Mouse (Mus musculus): ENCODE measurements around the gene Car6. TPM values are rescaled to one million over a fixed set of nuclear protein-coding genes. Genes with fewer than 3 reads are reported as not detected.

The Car6 gene
- polyA plus RNA-seq, 1 experiment from 2014 or later: not detected

DNA sequence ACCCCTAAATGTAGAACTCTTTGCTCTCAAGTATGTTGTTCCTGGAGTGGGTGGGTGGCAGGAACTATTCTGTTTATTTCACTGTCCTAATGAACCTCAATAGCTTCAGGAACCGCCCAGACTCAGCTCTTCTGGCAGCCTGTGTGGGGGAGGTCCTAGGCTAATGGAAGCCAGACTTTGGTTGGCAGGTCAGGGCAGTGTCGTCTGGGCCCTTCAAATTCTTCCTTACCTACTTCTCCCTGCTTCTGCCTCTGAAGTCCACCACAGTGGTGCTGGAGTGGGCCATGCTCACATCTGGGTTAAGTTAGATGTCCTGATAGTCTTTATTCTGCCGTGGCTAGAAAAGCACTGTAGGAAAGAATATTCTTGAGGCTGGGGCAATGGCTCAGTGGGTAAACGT is 23.0 kb downstream of the Car6 start:
- H3K36me3 ChIP-seq (replicated peaks; ENCODE audit: insufficient read depth, low read length): no peaks in the 10 kb centered on the region
- no peaks in the 10 kb centered on the region for H3K4me1 ChIP-seq (ENCODE audit: insufficient read depth)
- no peak overlapping the region for H3K4me3 ChIP-seq (ENCODE audit: low read depth, low read length)
- H3K9me3 ChIP-seq (ENCODE audit: low read length): no peaks in the 10 kb centered on the region
- TF ChIP-seq CTCF (IDR thresholded peaks at IDR 0.05; ENCODE audit: low read depth) (no peak), EP300 (IDR thresholded peaks at IDR 0.05; ENCODE audit: low read depth) (no peak)
- no peak for ATAC-seq
- no peak overlapping the region for H3K9ac ChIP-seq (replicated peaks)
- H3K4me2 ChIP-seq (ENCODE audit: low read depth, low read length): no peak overlapping the region
- H3K27me3 ChIP-seq (ENCODE audit: insufficient read depth, low read length): no peaks in the 10 kb centered on the region
- 66% methylated on average over 4 of the region's 4 CpGs for WGBS (ENCODE audit: insufficient replicate concordance)
- DNase-seq: no peak
- no peak overlapping the region for H3K27ac ChIP-seq (ENCODE audit: low read depth)

- TF ChIP-seq CTCF (IDR thresholded peaks at IDR 0.05; ENCODE audit: low read depth): no peak
- TF ChIP-seq EP300 (IDR thresholded peaks at IDR 0.05; ENCODE audit: low read depth): no peak
- Histone ChIP-seq H3K9ac (replicated peaks) (no peak overlapping the region), H3K4me3 (ENCODE audit: low read depth, low read length) (no peak overlapping the region), H3K27ac (ENCODE audit: low read depth) (no peak overlapping the region), H3K27me3 (ENCODE audit: insufficient read depth, low read length) (no peaks in the 10 kb centered on the region), H3K4me2 (ENCODE audit: low read depth, low read length) (no peak overlapping the region), H3K36me3 (replicated peaks; ENCODE audit: insufficient read depth, low read length) (no peaks in the 10 kb centered on the region), H3K4me1 (ENCODE audit: insufficient read depth) (no peaks in the 10 kb centered on the region), H3K9me3 (ENCODE audit: low read length) (no peaks in the 10 kb centered on the region)
- ATAC-seq: no peak
- no peak for DNase-seq
- 55% methylated on average over 8 of the region's 8 CpGs for WGBS (ENCODE audit: insufficient replicate concordance)
These were observed 24.0 kb downstream of the Car6 start for GRCm38 (mm10) chr4:150177122-150177521.

DNA sequence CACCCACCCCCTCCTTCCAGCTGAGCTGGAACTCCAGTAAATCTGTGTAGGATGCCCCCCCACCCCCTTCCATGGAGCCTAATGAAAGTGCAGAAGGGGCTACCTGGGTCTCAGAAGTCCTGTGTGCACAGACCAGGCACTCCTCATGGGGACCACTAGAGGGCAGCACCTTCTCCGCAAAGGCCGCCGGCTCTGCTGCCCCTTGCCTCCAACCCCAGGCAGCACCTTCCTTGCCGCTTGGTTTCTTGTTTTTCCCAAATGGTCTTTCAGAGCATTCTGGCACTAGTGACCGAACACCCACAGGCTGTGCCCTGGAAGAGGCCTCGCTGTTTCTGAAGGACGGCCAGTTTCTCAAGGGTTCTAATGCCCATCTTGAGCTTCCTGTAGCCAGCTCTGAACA is 24.6 kb downstream of the Car6 start:
- H3K9me3 ChIP-seq (ENCODE audit: low read length): no peaks in the 10 kb centered on the region
- H3K27me3 ChIP-seq (ENCODE audit: insufficient read depth, low read length): no peaks in the 10 kb centered on the region
- no peaks in the 10 kb centered on the region for H3K4me1 ChIP-seq (ENCODE audit: insufficient read depth)
- H3K36me3 ChIP-seq (replicated peaks; ENCODE audit: insufficient read depth, low read length): no peaks in the 10 kb centered on the region
- 7% methylated on average over 7 of the region's 7 CpGs for WGBS (ENCODE audit: insufficient replicate concordance)
- DNase-seq (peak; percentile 59), ATAC-seq (peak; percentile 72)
- no peak overlapping the region for H3K27ac ChIP-seq (ENCODE audit: low read depth)
- no peak overlapping the region for H3K4me3 ChIP-seq (ENCODE audit: low read depth, low read length)
- no peak for TF ChIP-seq EP300 (IDR thresholded peaks at IDR 0.05; ENCODE audit: low read depth)
- TF ChIP-seq CTCF (IDR thresholded peaks at IDR 0.05; ENCODE audit: low read depth): peak; percentile 93
- peak overlapping the region; percentile 26 for H3K4me2 ChIP-seq (ENCODE audit: low read depth, low read length)
- H3K9ac ChIP-seq (replicated peaks): no peak overlapping the region

GRCm38 (mm10) chr4:150174027-150174426 is 27.1 kb downstream of the Car6 start:
- Histone ChIP-seq H3K27ac (ENCODE audit: low read depth) (no peak overlapping the region), H3K9ac (replicated peaks) (no peak overlapping the region), H3K4me1 (ENCODE audit: insufficient read depth) (no peaks in the 10 kb centered on the region), H3K36me3 (replicated peaks; ENCODE audit: insufficient read depth, low read length) (no peaks in the 10 kb centered on the region), H3K27me3 (ENCODE audit: insufficient read depth, low read length) (no peaks in the 10 kb centered on the region), H3K4me3 (ENCODE audit: low read depth, low read length) (no peak overlapping the region), H3K4me2 (ENCODE audit: low read depth, low read length) (no peak overlapping the region), H3K9me3 (ENCODE audit: low read length) (no peaks in the 10 kb centered on the region)
- no peak for ATAC-seq
- 88% methylated on average over 13 of the region's 14 CpGs for WGBS (ENCODE audit: insufficient replicate concordance)
- TF ChIP-seq EP300 (IDR thresholded peaks at IDR 0.05; ENCODE audit: low read depth) (no peak), CTCF (IDR thresholded peaks at IDR 0.05; ENCODE audit: low read depth) (peak; percentile 20; the same call in 1 of the 2 replicates)
- no peak for DNase-seq

- 0 out of 2 replicates have a peak, but pooled peaks have one; percentile 13 for ATAC-seq
- H3K9me3 ChIP-seq (ENCODE audit: low read length): no peaks in the 10 kb centered on the region
- no peaks in the 10 kb centered on the region for H3K36me3 ChIP-seq (replicated peaks; ENCODE audit: insufficient read depth, low read length)
- H3K4me2 ChIP-seq (ENCODE audit: low read depth, low read length): no peak overlapping the region
- no peaks in the 10 kb centered on the region for H3K27me3 ChIP-seq (ENCODE audit: insufficient read depth, low read length)
- H3K4me3 ChIP-seq (ENCODE audit: low read depth, low read length): no peak overlapping the region
- no peak for TF ChIP-seq EP300 (IDR thresholded peaks at IDR 0.05; ENCODE audit: low read depth)
- peak; percentile 66 for TF ChIP-seq CTCF (IDR thresholded peaks at IDR 0.05; ENCODE audit: low read depth)
- DNase-seq: peak; percentile 46
- no peak overlapping the region for H3K9ac ChIP-seq (replicated peaks)
- H3K4me1 ChIP-seq (ENCODE audit: insufficient read depth): no peaks in the 10 kb centered on the region
- no peak overlapping the region for H3K27ac ChIP-seq (ENCODE audit: low read depth)
- 61% methylated on average over 10 of the region's 10 CpGs for WGBS (ENCODE audit: insufficient replicate concordance)
These were observed 27.9 kb downstream of the Car6 start for GRCm38 (mm10) chr4:150173281-150173680.

- DNase-seq: no peak
- Histone ChIP-seq H3K4me1 (ENCODE audit: insufficient read depth) (no peaks in the 10 kb centered on the region), H3K4me2 (ENCODE audit: low read depth, low read length) (no peak overlapping the region), H3K27ac (ENCODE audit: low read depth) (no peak overlapping the region), H3K36me3 (replicated peaks; ENCODE audit: insufficient read depth, low read length) (no peaks in the 10 kb centered on the region), H3K9ac (replicated peaks) (no peak overlapping the region), H3K9me3 (ENCODE audit: low read length) (no peaks in the 10 kb centered on the region), H3K27me3 (ENCODE audit: insufficient read depth, low read length) (no peaks in the 10 kb centered on the region), H3K4me3 (ENCODE audit: low read depth, low read length) (no peak overlapping the region)
- 60% methylated on average over 8 of the region's 8 CpGs for WGBS (ENCODE audit: insufficient replicate concordance)
- no peak for ATAC-seq
- no peak for TF ChIP-seq EP300 (IDR thresholded peaks at IDR 0.05; ENCODE audit: low read depth)
- TF ChIP-seq CTCF (IDR thresholded peaks at IDR 0.05; ENCODE audit: low read depth): no peak
These were observed 29.0 kb downstream of the Car6 start for GRCm38 (mm10) chr4:150172107-150172506.

DNA sequence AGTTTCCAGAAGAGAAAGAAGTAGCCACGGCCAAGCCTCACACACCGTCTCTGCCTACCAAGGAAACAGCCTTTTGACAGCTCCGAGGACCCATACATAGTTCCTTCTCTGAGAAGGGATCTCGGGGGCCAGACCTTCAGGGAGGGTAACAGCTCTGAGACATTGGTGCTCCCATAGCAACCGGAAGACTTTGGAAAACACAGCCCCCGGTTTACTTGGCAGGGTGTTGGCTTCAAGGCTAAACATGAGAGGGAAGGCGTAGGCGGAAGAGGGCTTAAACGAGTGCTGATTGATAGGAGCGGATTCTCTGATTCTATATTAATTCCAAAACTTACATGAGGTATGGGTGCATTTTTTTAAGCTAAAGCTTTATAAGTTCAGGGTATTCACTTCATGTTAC is 32.7 kb downstream of the Car6 start:
- Histone ChIP-seq H3K36me3 (replicated peaks; ENCODE audit: insufficient read depth, low read length) (no peaks in the 10 kb centered on the region), H3K27me3 (ENCODE audit: insufficient read depth, low read length) (no peaks in the 10 kb centered on the region), H3K4me1 (ENCODE audit: insufficient read depth) (no peaks in the 10 kb centered on the region), H3K9me3 (ENCODE audit: low read length) (no peaks in the 10 kb centered on the region), H3K27ac (ENCODE audit: low read depth) (no peak overlapping the region), H3K4me3 (ENCODE audit: low read depth, low read length) (no peak overlapping the region), H3K9ac (replicated peaks) (no peak overlapping the region), H3K4me2 (ENCODE audit: low read depth, low read length) (no peak overlapping the region)
- 71% methylated on average over 10 of the region's 10 CpGs for WGBS (ENCODE audit: insufficient replicate concordance)
- TF ChIP-seq EP300 (IDR thresholded peaks at IDR 0.05; ENCODE audit: low read depth): no peak
- no peak for DNase-seq
- ATAC-seq: no peak
